Mouse (Mus musculus) bone marrow macrophage, adult 2 months (primary cell): ENCODE measurements around the gene Atp8a1.

Experiments used
- CTCF ChIP-seq: IDR thresholded peaks from 2 replicates; pipeline ENCODE4 v1.5.1; 2012; ENCODE audit warnings: low read depth, mild to moderate bottlenecking, low read length, moderate library complexity
- POLR2A ChIP-seq: IDR thresholded peaks from 2 replicates; pipeline ENCODE4 v1.6.1; 2012; ENCODE audit warnings: mild to moderate bottlenecking, low read depth, low read length, borderline replicate concordance

GRCm38 (mm10) chr5:67631261-67631660 is 216.0 kb downstream of the Atp8a1 start:
- TF ChIP-seq POLR2A, result no peak
- TF ChIP-seq CTCF, result no peak
